Mouse (Mus musculus) spleen, adult 12 weeks (tissue): ENCODE measurements around the gene Olfr113.
"Not testable (repeated sequence)": the region's sequence is repeated elsewhere in the genome, so short reads cannot be mapped to it uniquely, and the experiment has no call there.

Experiments used
- DNase-seq: peaks from one replicate; pipeline ENCODE4 v3.0.0; 2022; ENCODE audit warnings: low spot score

Gene Olfr113

GRCm38 (mm10) chr17:37577563-37577962, at the start of gene Olfr113:
Olfr113 (minus strand) TSS chr17:37577663.
- DNase-seq = no peak

DNA sequence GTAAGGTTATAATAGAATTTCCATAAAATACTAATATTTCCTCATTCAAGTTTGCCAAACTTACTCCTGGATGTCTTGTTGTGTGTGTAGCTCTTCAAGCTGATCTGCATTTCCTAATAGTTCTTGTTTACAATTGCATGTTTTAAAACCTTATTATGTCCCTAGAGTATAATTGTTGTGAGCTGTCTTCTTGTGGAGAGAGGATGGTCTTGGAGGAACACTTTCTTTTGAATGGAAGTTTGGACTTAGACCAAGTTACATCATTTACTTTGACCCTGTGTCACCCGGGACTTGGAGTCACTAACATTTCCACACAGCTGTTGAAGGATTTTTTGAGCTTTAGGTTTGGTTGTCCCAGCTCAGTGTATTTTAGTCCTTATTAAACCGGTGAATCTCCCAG, 49.5 kb upstream of the Olfr113 start, which contains the start of the genes Olfr115 and Olfr116:
Gene Olfr115 (minus strand): TSS at position 101 of the 400 bp plus-strand sequence.
Gene Olfr116 (minus strand): TSS at position 191 of the 400 bp plus-strand sequence.
- DNase-seq = no peak

DNA sequence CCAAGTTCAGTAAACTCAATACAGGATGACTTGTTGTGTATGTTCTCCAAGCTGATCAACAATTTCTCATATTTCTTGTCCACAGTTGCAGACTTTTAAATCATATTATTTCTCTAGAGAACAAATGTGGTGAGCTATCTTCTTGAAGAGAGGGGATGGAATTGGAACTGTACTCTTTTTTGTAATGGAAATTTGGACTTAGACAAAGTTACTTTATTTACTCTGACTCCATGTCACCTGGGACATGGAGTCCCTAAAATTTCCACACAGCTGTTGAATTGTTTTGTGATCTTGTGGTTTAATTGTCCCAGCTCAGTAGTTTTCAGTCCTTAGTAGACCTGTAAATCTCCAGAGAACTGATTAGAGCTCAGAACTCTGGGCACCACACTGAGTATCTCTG, 15.2 kb upstream of the Olfr113 start, which contains the start of gene Olfr114:
Gene Olfr114 (minus strand): TSS at position 101 of the 400 bp plus-strand sequence.
- no peak for DNase-seq

DNA sequence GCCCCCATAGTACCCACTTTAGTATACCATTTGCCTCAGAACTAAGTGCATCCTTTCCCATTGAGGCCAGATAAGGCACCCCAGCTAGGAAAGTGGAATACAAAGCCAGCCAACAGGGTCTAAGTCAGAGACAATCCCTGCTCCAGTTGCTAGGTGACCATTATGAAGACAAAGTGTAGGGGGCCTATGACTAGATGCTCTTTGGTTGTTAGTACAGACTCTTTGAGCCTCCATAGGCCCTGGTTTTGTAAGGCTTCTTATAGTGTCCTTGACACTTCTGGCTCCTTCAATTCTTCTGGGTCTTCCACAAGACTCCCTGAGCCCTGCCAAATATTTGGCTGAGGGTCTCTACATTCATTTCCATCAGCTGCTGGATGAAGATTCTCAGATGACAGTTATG, 8.1 kb downstream of the Olfr113 start, which contains the start of gene Olfr112:
Gene Olfr112 (minus strand): TSS at position 101 of the 400 bp plus-strand sequence.
- DNase-seq = no peak

DNA sequence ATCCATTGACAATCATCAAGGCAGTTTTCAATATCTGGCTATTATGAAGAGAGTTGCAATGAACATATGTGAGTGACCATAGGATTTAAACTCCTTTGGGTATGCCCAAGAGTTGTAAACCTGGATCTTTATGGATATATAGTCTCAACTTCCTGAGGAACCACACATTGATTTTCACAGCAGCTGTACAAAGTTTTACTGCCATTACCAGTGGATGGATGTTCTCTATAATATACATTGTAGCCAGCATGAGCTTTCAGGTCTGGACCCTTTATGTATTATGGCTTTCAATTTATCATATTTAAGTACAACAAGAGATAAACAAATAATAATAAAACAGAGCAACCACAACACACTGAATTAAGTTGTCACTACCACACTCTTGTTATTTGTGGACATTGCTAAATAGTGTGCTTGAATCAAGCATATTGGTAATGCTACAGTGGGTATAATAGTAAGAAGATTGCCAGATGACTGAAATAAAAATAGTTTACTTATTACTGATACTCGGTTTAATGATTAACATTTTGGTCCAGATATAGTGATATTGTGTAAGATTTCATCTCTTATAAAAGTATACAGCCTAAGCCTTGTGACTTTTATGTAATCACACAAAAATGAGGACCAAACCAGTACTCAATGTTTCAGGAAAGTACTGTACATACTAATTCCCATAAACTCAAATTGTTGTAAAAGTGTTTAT, 18.4 kb downstream of the Olfr113 start:
- DNase-seq = no peak

DNA sequence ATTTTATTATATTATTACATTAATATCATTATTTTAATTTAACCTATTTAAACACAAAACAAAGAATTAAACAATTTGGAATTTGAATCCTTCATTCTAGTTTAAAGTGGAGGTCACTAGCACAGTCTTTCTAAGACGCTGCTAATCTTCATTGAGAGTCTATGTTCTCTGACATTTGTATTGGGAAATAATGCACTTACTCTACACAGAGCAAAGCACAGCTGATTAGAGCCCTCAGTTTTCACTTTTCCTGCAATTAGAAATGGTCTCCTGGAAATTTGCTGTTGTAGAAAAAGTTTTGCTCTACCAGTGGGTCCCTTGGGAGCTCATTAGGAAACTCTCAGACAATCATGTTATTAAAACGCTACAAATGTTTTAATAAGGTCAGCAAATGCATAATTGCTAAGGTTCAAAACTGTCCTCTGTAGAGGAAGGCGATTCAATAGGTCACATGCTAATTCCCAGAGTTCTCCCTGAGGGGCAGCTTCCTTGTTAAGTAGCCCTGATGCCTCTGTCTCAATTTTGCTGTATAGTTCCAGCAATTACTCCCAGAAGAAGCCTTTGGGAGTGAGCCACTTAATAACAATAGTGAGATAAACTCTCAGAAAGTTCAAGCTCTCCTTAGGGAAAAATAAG, 33.5 kb downstream of the Olfr113 start:
- no peak for DNase-seq

- DNase-seq = no peak
Measured at GRCm38 (mm10) chr17:37541454-37542119, 35.9 kb downstream of the Olfr113 start.

DNA sequence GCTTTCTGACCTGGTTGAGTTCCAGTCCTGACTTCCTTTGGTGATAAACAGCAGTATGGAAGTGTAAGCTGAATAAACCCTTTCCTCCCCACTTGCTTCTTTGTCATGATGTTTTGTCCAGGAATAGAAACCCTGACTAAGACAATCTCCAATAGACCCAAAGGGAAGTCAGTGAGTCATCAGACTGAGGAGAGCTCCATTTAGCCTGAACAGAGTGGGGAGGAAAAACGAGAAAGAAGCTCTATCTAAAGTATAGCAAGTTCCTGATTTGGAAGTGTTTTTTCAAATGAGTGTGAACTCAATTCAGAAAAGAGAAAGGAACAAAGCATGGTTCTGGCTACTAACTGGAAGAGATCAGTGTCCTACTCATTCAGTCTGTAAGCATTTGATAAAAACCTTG, 39.0 kb downstream of the Olfr113 start:
- DNase-seq = not testable (repeated sequence)

GRCm38 (mm10) chr17:37535173-37535572, 42.3 kb downstream of the Olfr113 start:
- DNase-seq = no peak

- not testable (repeated sequence) for DNase-seq
Measured at GRCm38 (mm10) chr17:37525427-37525826, 52.0 kb downstream of the Olfr113 start.

DNA sequence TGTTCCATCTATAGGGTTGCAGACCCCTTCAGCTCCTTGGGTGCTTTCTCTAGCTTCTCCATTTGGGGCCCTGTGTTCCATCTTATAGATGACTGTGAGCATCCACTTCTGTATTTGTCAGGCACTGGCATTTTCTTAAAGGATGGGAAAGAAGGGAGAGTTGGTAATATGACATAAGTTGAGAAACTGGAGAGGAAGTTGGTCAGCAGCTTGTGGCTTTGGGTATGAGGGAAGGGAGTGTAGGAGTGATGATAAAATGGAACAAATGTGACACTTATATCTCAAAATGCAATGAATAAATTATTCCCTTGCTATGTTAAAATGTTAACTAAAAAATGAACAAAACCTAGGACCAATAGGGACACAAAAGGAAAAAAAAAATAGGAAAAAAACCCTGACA, 52.9 kb downstream of the Olfr113 start:
- not testable (repeated sequence) for DNase-seq
